Mouse (Mus musculus) liver, postnatal 0 days (tissue): ENCODE results near the gene Gdf3. TPM values are rescaled to one million over a fixed set of nuclear protein-coding genes. Genes with fewer than 3 reads are reported as not detected.
"Not testable (repeated sequence)": the region's sequence is repeated elsewhere in the genome, so short reads cannot be mapped to it uniquely, and the experiment has no call there.

Experiments used
- ATAC-seq: fragments of 200-750 bp; cut with Nextera tagmentation; 2 replicates; pipeline ENCODE4 v1.8.0; 2017; ENCODE audit warnings: mild to moderate bottlenecking, moderate library complexity
- DNase-seq: peaks from one replicate; pipeline ENCODE4 v3.0.0-alpha.2; 2016
- H3K27ac ChIP-seq: fragments of 300-500 bp; sonication (generic); 2 replicates; pipeline ENCODE4 v1.5.1; 2014; ENCODE audit warnings: antibody characterized with exemption, moderate library complexity, mild to moderate bottlenecking, low read depth
- H3K27me3 ChIP-seq: fragments of 300-500 bp; sonication (generic); 2 replicates; pipeline ENCODE4 v1.6.1; 2014; ENCODE audit warnings: low read length, control low read depth, mixed read lengths; ENCODE audit not compliant: insufficient read depth
- H3K36me3 ChIP-seq: fragments of 300-500 bp; sonication (generic); replicated peaks from 2 replicates; pipeline ENCODE4 v1.6.1; 2014; ENCODE audit warnings: mild to moderate bottlenecking, control low read depth, low read length, moderate library complexity, mixed read lengths; ENCODE audit not compliant: insufficient read depth
- H3K4me1 ChIP-seq: fragments of 300-500 bp; sonication (generic); 2 replicates; pipeline ENCODE4 v1.6.1; 2014; ENCODE audit warnings: antibody characterized with exemption, mild to moderate bottlenecking, control low read depth; ENCODE audit not compliant: insufficient read depth
- H3K4me2 ChIP-seq: fragments of 300-500 bp; sonication (generic); 2 replicates; pipeline ENCODE4 v1.6.1; 2014; ENCODE audit warnings: low read depth, mild to moderate bottlenecking, low read length, moderate library complexity, mixed read lengths
- H3K4me3 ChIP-seq: fragments of 300-500 bp; sonication (generic); 2 replicates; pipeline ENCODE4 v1.5.1; 2014; ENCODE audit warnings: low read depth, low read length
- H3K9ac ChIP-seq: fragments of 300-500 bp; sonication (generic); replicated peaks from 2 replicates; pipeline ENCODE4 v1.6.1; 2014; ENCODE audit warnings: mild to moderate bottlenecking, moderate library complexity
- H3K9me3 ChIP-seq: fragments of 300-500 bp; sonication (generic); 2 replicates; pipeline ENCODE4 v1.6.1; 2016; ENCODE audit warnings: mild to moderate bottlenecking, control low read depth, low read length, mixed read lengths
- CTCF ChIP-seq: sonication (generic); IDR thresholded peaks from 2 replicates; pipeline ENCODE4 v1.5.1; 2016; ENCODE audit warnings: antibody characterized with exemption, low read depth
- EP300 ChIP-seq: IDR thresholded peaks from 2 replicates; pipeline ENCODE4 v1.6.1; 2016; ENCODE audit warnings: antibody characterized with exemption, low read depth, mild to moderate bottlenecking
- WGBS: fragments of 180-500 bp; shearing (Covaris S2); extraction: QIAGEN DNeasy Blood & Tissue Kit; methylation state at CpG from one replicate; pipeline ENCODE4 v1.1.7; 2014; ENCODE audit not compliant: insufficient replicate concordance; 5-methylcytosine and 5-hydroxymethylcytosine counted together
- polyA plus RNA-seq: library from polyadenylated mRNA; unstranded; fragments of >200 nt; fragmentation: Nextera tagmentation; extraction: Ambion mirVana; gene quantifications from 2 replicates; pipeline ENCODE4 v1.2.1, GENCODE M21; 2015

Gdf3 gene
- polyA plus RNA-seq, result 0.47 and 1.0 TPM in 2 replicates

GRCm38 (mm10) chr6:122609771-122610170 lies at the start of gene Gdf3:
Gdf3 (minus strand) TSS chr6:122610087.
- H3K36me3 ChIP-seq, result no peaks in the 10 kb centered on the region
- no peak within 1 kb of the TSS for H3K27ac ChIP-seq
- no peak within 1 kb of the TSS for H3K9ac ChIP-seq
- H3K27me3 ChIP-seq, result no peaks in the 10 kb centered on the region
- no peak within 1 kb of the TSS for H3K4me3 ChIP-seq
- peak within 1 kb of the TSS; percentile 35; the same call in 1 of the 2 replicates for H3K4me2 ChIP-seq
- H3K4me1 ChIP-seq, result no peaks in the 10 kb centered on the region
- DNase-seq (no peak), ATAC-seq (peak; percentile 49)
- 36% methylated on average over 14 of the region's 14 CpGs for WGBS
- no peaks in the 10 kb centered on the region for H3K9me3 ChIP-seq
- TF ChIP-seq CTCF (no peak), EP300 (no peak)

- Histone ChIP-seq H3K27me3 (0 out of 2 replicates have a peak, but pooled peaks cover 3% of the 10 kb centered on the region), H3K4me2 (no peak overlapping the region), H3K36me3 (no peaks in the 10 kb centered on the region), H3K9ac (no peak overlapping the region), H3K27ac (no peak overlapping the region), H3K4me3 (no peak overlapping the region), H3K4me1 (peaks cover 5% of the 10 kb centered on the region), H3K9me3 (no peaks in the 10 kb centered on the region)
- DNase-seq (peak; percentile 36), ATAC-seq (no peak)
- no peak for TF ChIP-seq EP300
- TF ChIP-seq CTCF, result no peak
- WGBS, result 18% methylated on average over 7 of the region's 7 CpGs
These were observed 49.7 kb upstream of the Gdf3 start for GRCm38 (mm10) chr6:122659567-122659966.

- no peaks in the 10 kb centered on the region for H3K4me1 ChIP-seq
- 39% methylated on average over 5 of the region's 5 CpGs for WGBS
- no peak overlapping the region for H3K27ac ChIP-seq
- H3K4me3 ChIP-seq, result no peak overlapping the region
- H3K36me3 ChIP-seq, result no peaks in the 10 kb centered on the region
- DNase-seq (no peak), ATAC-seq (peak; percentile 16; the same call in 1 of the 2 replicates)
- 0 out of 2 replicates have a peak, but pooled peaks cover 3% of the 10 kb centered on the region for H3K27me3 ChIP-seq
- no peak overlapping the region for H3K9ac ChIP-seq
- H3K4me2 ChIP-seq, result no peak overlapping the region
- no peak for TF ChIP-seq EP300
- TF ChIP-seq CTCF, result no peak
- H3K9me3 ChIP-seq, result no peaks in the 10 kb centered on the region
These were observed 47.7 kb upstream of the Gdf3 start for GRCm38 (mm10) chr6:122657630-122658029.

- peak overlapping the region; percentile 0; the same call in 1 of the 2 replicates for H3K27ac ChIP-seq
These were observed 44.4 kb upstream of the Gdf3 start for GRCm38 (mm10) chr6:122654301-122654700.

GRCm38 (mm10) chr6:122650398-122650980 lies 40.6 kb upstream of the Gdf3 start:
- Histone ChIP-seq H3K4me1 (no peaks in the 10 kb centered on the region), H3K27me3 (no peaks in the 10 kb centered on the region), H3K9ac (no peak overlapping the region), H3K4me2 (no peak overlapping the region), H3K9me3 (0 out of 2 replicates have a peak, but pooled peaks cover 2% of the 10 kb centered on the region), H3K36me3 (no peaks in the 10 kb centered on the region), H3K27ac (no peak overlapping the region), H3K4me3 (no peak overlapping the region)
- no peak for TF ChIP-seq EP300
- WGBS, result 79% methylated on average over 5 of the region's 5 CpGs
- DNase-seq (peak; percentile 17), ATAC-seq (0 out of 2 replicates have a peak, but pooled peaks have one; percentile 23)

More at GRCm38 (mm10) chr6:122654301-122654700, 44.4 kb upstream of the Gdf3 start:
- 39% methylated on average over 6 of the region's 6 CpGs for WGBS
- H3K9ac ChIP-seq, result no peak overlapping the region
- H3K9me3 ChIP-seq, result no peaks in the 10 kb centered on the region
- no peaks in the 10 kb centered on the region for H3K4me1 ChIP-seq
- H3K27me3 ChIP-seq, result no peaks in the 10 kb centered on the region
- ATAC-seq (peak; percentile 73), DNase-seq (no peak)
- TF ChIP-seq CTCF (no peak), EP300 (no peak)
- H3K36me3 ChIP-seq, result no peaks in the 10 kb centered on the region
- no peak overlapping the region for H3K4me3 ChIP-seq
- no peak overlapping the region for H3K4me2 ChIP-seq

- DNase-seq (no peak), ATAC-seq (no peak)
- Histone ChIP-seq H3K4me3 (no peak overlapping the region), H3K27ac (no peak overlapping the region), H3K27me3 (no peaks in the 10 kb centered on the region), H3K9ac (no peak overlapping the region), H3K4me2 (no peak overlapping the region), H3K36me3 (no peaks in the 10 kb centered on the region), H3K4me1 (no peaks in the 10 kb centered on the region), H3K9me3 (0 out of 2 replicates have a peak, but pooled peaks cover 2% of the 10 kb centered on the region)
- TF ChIP-seq CTCF (0 out of 2 replicates have a peak, but pooled peaks have one; percentile 12), EP300 (no peak)
- WGBS, result 74% methylated on average over 3 of the region's 3 CpGs
These were observed 40.0 kb upstream of the Gdf3 start for GRCm38 (mm10) chr6:122649903-122650302.

- not testable (repeated sequence) for H3K9me3 ChIP-seq, ATAC-seq, H3K4me2 ChIP-seq, H3K4me1 ChIP-seq, H3K9ac ChIP-seq, H3K36me3 ChIP-seq, H3K27ac ChIP-seq, H3K4me3 ChIP-seq, H3K27me3 ChIP-seq
- peak; percentile 8 for DNase-seq
- WGBS, result 90% methylated on average over 21 of the region's 21 CpGs
These were observed 34.3 kb upstream of the Gdf3 start for GRCm38 (mm10) chr6:122644196-122644595.

GRCm38 (mm10) chr6:122637566-122637965 lies 27.7 kb upstream of the Gdf3 start:
- not testable (repeated sequence) for H3K27ac ChIP-seq, H3K9me3 ChIP-seq, ATAC-seq, H3K4me3 ChIP-seq, H3K9ac ChIP-seq, H3K27me3 ChIP-seq, H3K4me2 ChIP-seq, DNase-seq, H3K36me3 ChIP-seq, H3K4me1 ChIP-seq
- 73% methylated on average over 4 of the region's 4 CpGs for WGBS
